Mouse (Mus musculus): Measurements from ENCODE around the gene Psg27.

- TF ChIP-seq CTCF (IDR thresholded peaks at IDR 0.05; ENCODE audit: borderline replicate concordance, insufficient read depth, low read depth, low read length) (no peak), POLR2A (IDR thresholded peaks at IDR 0.05; ENCODE audit: borderline replicate concordance, insufficient read depth, low read length) (no peak)
Observed at GRCm38 (mm10) chr7:18532169-18532568, 34.9 kb downstream of the Psg27 start, which contains the start of gene Psg25.

Measured in cerebellum, adult 2 months (tissue).